Mouse (Mus musculus) brown adipose tissue, adult 24 weeks (tissue): ENCODE data around the gene Ptprs. TPM values are rescaled to one million over a fixed set of nuclear protein-coding genes. Genes with fewer than 3 reads are reported as not detected.

Source experiments
- H3K27ac ChIP-seq: fragments of 200-500 bp; replicated peaks from 2 replicates; pipeline ENCODE4 v1.5.1; 2012; ENCODE audit warnings: low read depth, mild to moderate bottlenecking, low read length
- H3K4me1 ChIP-seq: fragments of 200-500 bp; 2 replicates; pipeline ENCODE4 v1.6.1; 2012; ENCODE audit warnings: low read length, mixed read lengths; ENCODE audit not compliant: control insufficient read depth, insufficient read depth, insufficient read length
- H3K4me3 ChIP-seq: fragments of 200-500 bp; 2 replicates; pipeline ENCODE4 v1.5.1; 2012; ENCODE audit warnings: low read depth, mild to moderate bottlenecking, low read length, moderate library complexity; ENCODE audit not compliant: insufficient read depth
- polyA plus RNA-seq: library from polyadenylated mRNA; stranded (reverse); fragments of >200 nt; gene quantifications from 2 replicates; pipeline ENCODE4 v1.2.4, GENCODE M21; 2012; ENCODE audit not compliant: missing spikeins, insufficient read depth, insufficient read length

The Ptprs gene
- polyA plus RNA-seq, 1 experiment = 10.7 TPM

DNA sequence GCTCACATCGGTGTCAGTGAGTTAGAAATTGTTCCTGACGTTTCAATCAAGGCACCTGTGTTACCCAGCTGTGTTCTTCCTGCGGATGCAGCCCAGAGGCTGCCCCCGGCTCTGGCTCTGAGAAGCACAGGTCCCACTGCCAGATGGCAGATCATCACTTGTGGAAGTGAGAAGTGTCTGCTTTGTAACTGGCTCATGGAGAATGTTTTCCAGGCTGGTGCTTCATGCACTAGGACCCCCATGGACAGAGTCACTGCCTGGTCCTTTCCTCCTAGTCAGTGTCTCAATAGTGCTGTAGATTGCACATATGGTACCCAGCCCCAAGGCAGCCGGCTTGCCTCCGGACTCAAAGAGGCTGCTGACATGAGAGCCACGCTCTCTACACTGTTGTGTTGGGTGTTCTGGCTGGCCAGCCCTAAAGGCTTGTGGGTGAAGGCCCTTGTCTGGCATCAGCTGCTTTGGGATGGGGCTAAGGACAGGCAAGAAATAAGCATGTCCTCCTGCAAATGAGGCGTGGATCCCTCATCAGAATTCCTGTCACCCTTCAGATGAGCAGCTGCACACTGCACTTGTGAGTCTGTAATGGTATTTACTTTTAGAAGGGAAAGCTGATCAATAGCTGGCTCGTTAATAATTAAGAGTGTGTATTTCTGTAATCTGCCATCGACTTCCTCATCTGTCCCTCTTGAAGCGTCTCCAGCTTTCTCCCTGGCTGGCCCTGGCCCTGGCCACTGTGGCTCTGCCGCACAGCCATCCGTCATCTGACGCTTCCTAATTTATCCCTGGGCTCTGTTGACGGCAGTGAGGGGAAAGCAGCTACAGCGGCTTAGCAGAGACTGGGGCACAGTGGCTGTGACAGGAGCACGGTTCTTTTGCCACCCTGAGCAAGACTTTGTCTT is 102.9 kb downstream of the Ptprs start:
- H3K4me1 ChIP-seq = no peaks in the 10 kb centered on the region
- no peak overlapping the region for H3K4me3 ChIP-seq
- H3K27ac ChIP-seq = no peak overlapping the region

- Histone ChIP-seq H3K27ac (no peak overlapping the region), H3K4me3 (no peak overlapping the region)
Observed at GRCm38 (mm10) chr17:56372109-56372508, 104.2 kb downstream of the Ptprs start.

GRCm38 (mm10) chr17:56371029-56371660 is 105.1 kb downstream of the Ptprs start:
- no peak overlapping the region for H3K27ac ChIP-seq
- no peaks in the 10 kb centered on the region for H3K4me1 ChIP-seq
- no peak overlapping the region for H3K4me3 ChIP-seq

More at GRCm38 (mm10) chr17:56372109-56372508, 104.2 kb downstream of the Ptprs start:
- H3K4me1 ChIP-seq = no peaks in the 10 kb centered on the region

- Histone ChIP-seq H3K4me3 (no peak overlapping the region), H3K4me1 (no peaks in the 10 kb centered on the region), H3K27ac (no peak overlapping the region)
Observed at GRCm38 (mm10) chr17:56370090-56370489, 106.2 kb downstream of the Ptprs start.

GRCm38 (mm10) chr17:56368291-56368790 is 107.9 kb downstream of the Ptprs start:
- no peak overlapping the region for H3K27ac ChIP-seq
- H3K4me1 ChIP-seq = no peaks in the 10 kb centered on the region
- no peak overlapping the region for H3K4me3 ChIP-seq

DNA sequence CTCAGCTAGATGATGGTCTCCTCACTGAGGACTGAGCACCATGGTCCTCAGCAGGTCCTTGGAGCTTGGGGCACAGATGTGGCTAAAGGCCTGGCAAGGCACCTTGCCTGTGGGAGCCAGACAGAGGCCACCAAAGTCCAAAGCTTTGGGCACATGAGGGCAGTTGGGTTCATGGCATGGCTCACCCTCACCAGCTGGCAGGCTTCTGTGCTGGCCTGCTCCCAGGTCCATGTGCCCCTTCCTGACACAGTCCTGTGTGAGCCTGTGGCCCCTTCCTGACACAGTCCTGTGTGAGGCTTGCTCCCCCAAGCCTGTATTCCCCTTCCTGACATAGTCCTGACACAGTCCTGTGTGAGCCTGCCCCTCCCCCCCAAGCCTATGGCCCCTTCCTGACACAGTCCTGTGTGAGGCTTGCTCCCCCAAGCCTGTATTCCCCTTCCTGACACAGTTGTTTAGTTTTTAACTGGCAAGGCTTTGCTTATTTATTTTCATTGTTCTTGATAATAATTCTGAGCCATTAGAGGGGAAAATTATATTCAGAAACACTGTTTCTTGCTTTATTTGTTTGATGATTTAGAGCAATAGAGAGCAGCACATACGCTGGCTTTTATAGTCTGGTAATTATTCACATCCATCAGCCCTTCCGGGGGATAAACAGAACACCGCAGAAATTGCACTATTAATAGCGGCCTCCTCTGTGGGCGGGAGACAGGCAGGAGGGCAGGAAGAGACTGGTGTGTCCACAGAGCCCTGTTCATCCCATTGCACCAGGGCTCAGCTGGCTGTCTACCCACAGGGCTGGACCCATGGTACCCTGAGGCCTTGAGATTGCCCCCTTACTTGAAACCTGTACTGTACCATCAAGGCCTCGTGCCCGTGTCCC is 110.3 kb downstream of the Ptprs start:
- H3K27ac ChIP-seq = no peak overlapping the region
- H3K4me1 ChIP-seq = no peaks in the 10 kb centered on the region
- no peak overlapping the region for H3K4me3 ChIP-seq

Other genes with a start within 250 kb of the Ptprs start
- 16.3 and 18.4 TPM in 2 replicates for gene Fem1a, start 219.7 kb downstream of the Ptprs start, polyA plus RNA-seq
- 9.2 and 10.5 TPM in 2 replicates for gene Ticam1, start 199.7 kb downstream of the Ptprs start, polyA plus RNA-seq
- gene Plin3, start 183.6 kb downstream of the Ptprs start, polyA plus RNA-seq = 62.9 and 78.2 TPM in 2 replicates
- not detected in 2 replicates for gene Arrdc5, start 176.2 kb downstream of the Ptprs start, polyA plus RNA-seq
- 2.7 and 3.3 TPM in 2 replicates for gene Uhrf1, start 173.2 kb downstream of the Ptprs start, polyA plus RNA-seq
- 6.4 and 17.7 TPM in 2 replicates for gene Kdm4b, start 150.4 kb downstream of the Ptprs start, polyA plus RNA-seq
- gene Znrf4, start 35.9 kb upstream of the Ptprs start, polyA plus RNA-seq = not detected in 2 replicates
- gene Gm20219, start 77.9 kb upstream of the Ptprs start, polyA plus RNA-seq = not detected in 2 replicates
- 29.9 and 46.1 TPM in 2 replicates for gene Safb2, start 108.1 kb upstream of the Ptprs start, polyA plus RNA-seq
- 38.6 and 51.6 TPM in 2 replicates for gene Safb, start 108.3 kb upstream of the Ptprs start, polyA plus RNA-seq
- gene 2410015M20Rik, start 133.3 kb upstream of the Ptprs start, polyA plus RNA-seq = 707 and 715 TPM in 2 replicates
- gene Rpl36, start 136.9 kb upstream of the Ptprs start, polyA plus RNA-seq = 638 and 747 TPM in 2 replicates
- 105 and 121 TPM in 2 replicates for gene Lonp1, start 150.4 kb upstream of the Ptprs start, polyA plus RNA-seq
- not detected in 2 replicates for gene Catsperd, start 151.7 kb upstream of the Ptprs start, polyA plus RNA-seq
- gene Ranbp3, start 196.8 kb upstream of the Ptprs start, polyA plus RNA-seq = 16.4 and 17.4 TPM in 2 replicates
- 597 and 872 TPM in 2 replicates for gene Ndufa11, start 241.3 kb upstream of the Ptprs start, polyA plus RNA-seq
- gene Vmac, start 241.5 kb upstream of the Ptprs start, polyA plus RNA-seq = 9.9 and 13.8 TPM in 2 replicates